ENCODE assay signal across 1 mouse cellular context in genomic region chr11:50312803-50313202, GRCm38 (mm10).
TF ChIP-seq lines count a peak whose summit lies in the region.

No protein-coding gene starts in this region.

TF ChIP-seq in CH12.LX, 34 proteins besides CTCF, POLR2A, EP300 and RAD21 (continued from another document):
- TF ChIP-seq IRF4 (IDR thresholded peaks at IDR 0.05; ENCODE audit: low read depth, low read length) (0 out of 2 replicates have a peak, but pooled peaks have one; percentile 12), SMC3 (IDR thresholded peaks at IDR 0.05; ENCODE audit: low read depth, low read length) (no peak), POLR2AphosphoS2 (IDR thresholded peaks at IDR 0.05; ENCODE audit: low read depth, low read length) (0 out of 2 replicates have a peak, but pooled peaks have one; percentile 56), MXI1 (IDR thresholded peaks at IDR 0.05; ENCODE audit: low read depth, low read length) (no peak), SIN3A (IDR thresholded peaks at IDR 0.05; ENCODE audit: low read length) (no peak), CHD1 (IDR thresholded peaks at IDR 0.05; ENCODE audit: low read depth, low read length) (0 out of 2 replicates have a peak, but pooled peaks have one; percentile 57), BHLHE40 (IDR thresholded peaks at IDR 0.05; ENCODE audit: low read depth, low read length) (no peak)
